Mouse (Mus musculus): Measurements from ENCODE around the gene Erbb2. TPM values are rescaled to one million over a fixed set of nuclear protein-coding genes. Genes with fewer than 3 reads are reported as not detected.
"Not testable (repeated sequence)": the region's sequence is repeated elsewhere in the genome, so short reads cannot be mapped to it uniquely, and the experiment has no call there.

Gene Erbb2
- polyA plus RNA-seq, 1 experiment from 2014 or later = 40.6 TPM

DNA sequence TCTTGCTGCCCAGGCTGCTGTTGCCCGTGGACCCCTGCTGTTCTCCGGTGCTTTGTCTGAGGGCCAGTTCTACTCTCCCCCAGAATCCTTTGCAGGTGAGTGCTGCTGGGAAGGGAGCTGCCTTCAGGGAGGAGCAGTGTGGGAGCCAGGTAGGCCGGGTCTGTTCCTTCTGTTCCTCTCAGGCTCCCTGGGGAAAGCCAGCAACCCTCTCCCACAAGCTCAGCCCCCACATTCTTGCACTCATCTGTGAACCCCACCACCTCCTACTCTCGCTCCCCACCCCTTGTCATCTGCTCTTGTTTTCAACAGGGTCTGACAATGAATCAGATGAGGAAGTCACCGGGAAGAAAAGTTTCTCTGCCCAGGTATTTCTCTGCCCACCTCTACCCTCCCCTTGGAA lies 35.5 kb upstream of the Erbb2 start:
- no peak overlapping the region for H3K9ac ChIP-seq
- H3K9me3 ChIP-seq = no peaks in the 10 kb centered on the region
- no peak overlapping the region for H3K4me2 ChIP-seq
- H3K36me3 ChIP-seq = peaks cover 43% of the 10 kb centered on the region; the same call in 1 of the 2 replicates
- no peak overlapping the region for H3K4me3 ChIP-seq (replicated peaks)
- no peak overlapping the region for H3K27ac ChIP-seq
- no peaks in the 10 kb centered on the region for H3K27me3 ChIP-seq (replicated peaks)
- no peak for ATAC-seq (ENCODE audit: insufficient read depth, low FRiP score, low read depth)
- WGBS = 73% methylated on average over 5 of the region's 5 CpGs
- H3K4me1 ChIP-seq = 0 out of 2 replicates have a peak, but pooled peaks cover 6% of the 10 kb centered on the region

DNA sequence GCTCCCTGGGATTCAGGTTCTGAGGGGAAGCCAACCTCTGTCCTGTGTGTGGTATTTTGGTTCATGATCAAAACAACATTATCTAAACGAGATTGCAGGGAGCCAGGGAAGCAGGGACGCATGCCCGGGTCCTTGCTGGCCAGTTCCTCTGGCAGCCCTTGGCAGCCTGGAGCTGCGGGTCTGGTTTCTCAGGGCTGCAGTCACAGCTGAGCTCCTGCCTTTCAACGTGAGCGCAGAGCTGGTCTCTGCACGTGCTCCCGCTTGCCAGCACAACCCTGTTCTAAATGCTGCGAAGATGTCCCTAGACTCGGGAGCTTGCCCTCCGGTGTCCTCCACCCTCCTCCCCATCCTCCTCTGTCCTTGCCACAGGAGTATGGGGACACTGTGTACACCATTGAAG lies 34.5 kb upstream of the Erbb2 start:
- H3K36me3 ChIP-seq = peaks cover 43% of the 10 kb centered on the region; the same call in 1 of the 2 replicates
- H3K9ac ChIP-seq = no peak overlapping the region
- no peaks in the 10 kb centered on the region for H3K9me3 ChIP-seq
- no peak overlapping the region for H3K4me3 ChIP-seq (replicated peaks)
- H3K4me2 ChIP-seq = no peak overlapping the region
- ATAC-seq (ENCODE audit: insufficient read depth, low FRiP score, low read depth) = no peak
- H3K27ac ChIP-seq = no peak overlapping the region
- no peaks in the 10 kb centered on the region for H3K27me3 ChIP-seq (replicated peaks)
- 85% methylated on average over 11 of the region's 11 CpGs for WGBS
- no peaks in the 10 kb centered on the region for H3K4me1 ChIP-seq

DNA sequence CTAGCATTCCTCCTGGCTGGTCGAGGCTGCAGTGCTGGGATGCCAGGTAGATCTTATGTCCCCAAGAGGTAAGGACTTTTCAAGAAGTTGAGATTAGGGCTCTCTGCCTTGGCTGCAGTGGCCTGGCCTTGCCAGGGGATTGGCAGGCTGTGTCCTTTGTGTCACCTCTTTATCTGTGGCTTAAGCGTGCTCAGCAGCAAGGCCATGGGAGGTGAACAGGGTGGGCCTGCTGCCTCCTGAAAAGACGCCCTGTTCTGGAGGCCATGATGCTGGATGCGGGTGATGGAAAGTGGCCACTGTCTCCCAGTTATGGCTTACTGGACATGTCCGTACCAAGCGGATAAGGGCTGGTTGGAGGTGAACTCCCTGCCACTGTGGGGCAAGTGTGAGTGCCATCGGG lies 32.9 kb upstream of the Erbb2 start:
- no peak overlapping the region for H3K9ac ChIP-seq
- H3K36me3 ChIP-seq = peaks cover 38% of the 10 kb centered on the region; the same call in 1 of the 2 replicates
- no peak overlapping the region for H3K27ac ChIP-seq
- H3K4me1 ChIP-seq = no peaks in the 10 kb centered on the region
- no peaks in the 10 kb centered on the region for H3K9me3 ChIP-seq
- no peak for ATAC-seq (ENCODE audit: insufficient read depth, low FRiP score, low read depth)
- 84% methylated on average over 7 of the region's 7 CpGs for WGBS
- H3K4me3 ChIP-seq (replicated peaks) = no peak overlapping the region
- H3K27me3 ChIP-seq (replicated peaks) = 0 out of 2 replicates have a peak, but pooled peaks cover 3% of the 10 kb centered on the region
- no peak overlapping the region for H3K4me2 ChIP-seq

DNA sequence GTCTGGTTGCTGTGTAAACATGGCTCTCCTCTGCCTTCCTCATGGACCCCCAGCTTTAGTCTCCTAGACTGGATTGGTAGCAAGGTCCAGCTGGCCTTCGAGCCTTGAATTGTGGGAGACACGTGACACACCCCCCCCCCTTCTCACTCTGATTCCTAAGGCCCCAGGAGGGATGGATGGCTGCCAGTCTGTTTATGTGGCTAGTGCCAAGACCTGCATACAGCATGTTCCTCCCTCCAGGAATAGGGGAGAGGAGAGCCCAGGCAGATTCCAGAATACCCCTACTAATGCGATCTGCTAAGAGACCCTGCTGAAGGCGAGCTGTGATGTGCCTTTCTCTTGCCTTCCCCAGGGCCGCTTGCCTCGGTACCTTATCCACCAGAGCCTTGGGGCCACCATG lies 32.2 kb upstream of the Erbb2 start:
- H3K27ac ChIP-seq = no peak overlapping the region
- H3K4me2 ChIP-seq = no peak overlapping the region
- H3K9me3 ChIP-seq = no peaks in the 10 kb centered on the region
- WGBS = 86% methylated on average over 6 of the region's 6 CpGs
- no peak for ATAC-seq (ENCODE audit: insufficient read depth, low FRiP score, low read depth)
- no peaks in the 10 kb centered on the region for H3K4me1 ChIP-seq
- H3K27me3 ChIP-seq (replicated peaks) = peaks cover 10% of the 10 kb centered on the region; the same call in 1 of the 2 replicates
- H3K36me3 ChIP-seq = peaks cover 30% of the 10 kb centered on the region; the same call in 1 of the 2 replicates
- no peak overlapping the region for H3K4me3 ChIP-seq (replicated peaks)
- H3K9ac ChIP-seq = no peak overlapping the region

DNA sequence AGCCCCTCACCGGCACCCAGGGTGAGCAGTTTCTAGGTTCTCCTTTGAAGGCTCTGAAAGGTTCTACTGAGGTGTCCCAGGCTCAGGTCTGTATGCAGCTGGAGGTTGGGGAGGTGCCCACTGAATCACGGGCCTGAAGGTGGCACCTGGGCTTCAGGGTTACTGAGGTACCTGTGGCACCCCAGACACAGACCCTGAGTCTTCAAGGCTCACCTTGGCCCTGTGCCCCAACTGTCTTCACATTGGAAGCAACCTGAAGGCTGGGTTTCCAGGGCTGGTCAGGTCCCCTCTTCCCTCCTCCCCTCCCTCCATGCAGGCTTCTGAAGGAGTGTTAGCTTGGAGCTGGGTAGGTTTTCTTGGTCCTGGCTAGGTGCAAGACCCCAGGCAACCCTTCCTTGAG lies 30.6 kb upstream of the Erbb2 start:
- Histone ChIP-seq H3K9ac (no peak overlapping the region), H3K4me2 (no peak overlapping the region), H3K27me3 (replicated peaks) (peaks cover 23% of the 10 kb centered on the region), H3K4me3 (replicated peaks) (no peak overlapping the region), H3K36me3 (peaks cover 19% of the 10 kb centered on the region; the same call in 1 of the 2 replicates), H3K27ac (no peak overlapping the region), H3K9me3 (no peaks in the 10 kb centered on the region), H3K4me1 (no peaks in the 10 kb centered on the region)
- WGBS = 88% methylated on average over 2 of the region's 2 CpGs
- ATAC-seq (ENCODE audit: insufficient read depth, low FRiP score, low read depth) = no peak

DNA sequence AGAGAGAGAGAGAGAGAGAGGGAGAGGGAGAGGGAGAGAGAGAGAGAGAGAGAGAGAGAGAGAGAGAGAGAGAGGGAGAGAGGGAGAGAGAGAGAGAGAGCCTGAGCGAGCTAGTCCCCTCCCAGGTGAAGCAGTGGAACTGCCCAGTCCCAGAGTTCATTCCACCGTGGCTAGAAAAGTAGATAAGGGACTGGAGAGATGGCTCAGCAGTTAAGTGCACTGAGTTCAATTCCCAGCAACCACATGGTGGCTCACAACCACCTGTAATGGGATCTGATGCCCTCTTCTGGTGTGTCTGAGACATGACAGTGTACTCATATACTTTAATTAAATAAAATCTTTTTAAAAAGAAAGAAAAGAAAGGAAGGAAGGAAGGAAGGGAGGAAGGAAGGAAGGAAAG lies 29.9 kb upstream of the Erbb2 start:
- H3K4me2 ChIP-seq; ATAC-seq (ENCODE audit: insufficient read depth, low FRiP score, low read depth); H3K27ac ChIP-seq; H3K4me1 ChIP-seq; H3K9me3 ChIP-seq; H3K9ac ChIP-seq; H3K4me3 ChIP-seq (replicated peaks): not testable (repeated sequence)
- peaks cover 29% of the 10 kb centered on the region for H3K27me3 ChIP-seq (replicated peaks)
- peaks cover 12% of the 10 kb centered on the region; the same call in 1 of the 2 replicates for H3K36me3 ChIP-seq
- 26% methylated on average over 2 of the region's 2 CpGs for WGBS

DNA sequence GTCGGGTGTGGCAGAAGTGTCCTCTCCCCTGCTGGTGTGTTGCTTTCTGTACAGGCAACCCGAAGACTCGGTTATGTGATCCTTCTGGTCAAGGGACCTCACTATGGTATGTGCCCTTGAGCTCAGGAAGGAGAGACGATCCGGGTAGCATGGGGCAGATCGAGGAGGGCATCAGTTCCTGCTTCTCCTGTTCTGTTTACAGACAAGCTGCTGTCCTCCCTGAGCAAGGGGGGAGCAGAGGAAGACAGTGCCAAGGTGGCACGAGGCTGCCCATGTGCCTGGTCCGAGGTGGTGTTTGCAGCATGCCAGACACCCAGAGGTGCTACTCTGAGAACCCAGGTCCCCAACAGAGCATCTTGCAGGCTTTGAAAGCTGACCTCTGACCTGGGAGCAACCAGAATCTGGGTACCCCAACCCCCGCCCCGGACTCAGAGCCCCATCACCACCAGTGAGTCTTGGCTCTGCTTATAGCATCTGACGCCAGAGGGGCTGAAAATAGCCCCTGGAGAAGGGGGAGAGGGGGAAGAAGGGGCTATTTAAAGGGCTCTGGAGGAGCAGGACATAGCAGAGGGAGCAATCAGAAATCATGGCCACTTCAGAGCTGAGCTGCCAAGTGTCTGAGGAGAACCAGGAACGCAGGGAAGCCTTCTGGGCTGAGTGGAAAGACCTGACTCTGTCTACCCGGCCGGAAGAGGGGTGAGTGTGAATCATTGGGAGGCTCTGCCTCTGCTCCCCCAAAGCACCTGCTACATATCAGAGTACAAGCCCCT lies 28.8 kb upstream of the Erbb2 start, which contains the start of gene Tcap:
TSS of gene Tcap (plus strand) at position 551 of the 770 bp plus-strand sequence.
- H3K27ac ChIP-seq = no peak within 1 kb of the TSS
- no peak within 1 kb of the TSS for H3K9ac ChIP-seq
- WGBS = 60% methylated on average over 14 of the region's 14 CpGs
- no peaks in the 10 kb centered on the region for H3K9me3 ChIP-seq
- H3K4me1 ChIP-seq = no peaks in the 10 kb centered on the region
- no peak within 1 kb of the TSS for H3K4me2 ChIP-seq
- no peak for ATAC-seq (ENCODE audit: insufficient read depth, low FRiP score, low read depth)
- H3K4me3 ChIP-seq (replicated peaks) = no peak within 1 kb of the TSS
- peaks cover 8% of the 10 kb centered on the region; the same call in 1 of the 2 replicates for H3K36me3 ChIP-seq
- H3K27me3 ChIP-seq (replicated peaks) = peaks cover 39% of the 10 kb centered on the region

DNA sequence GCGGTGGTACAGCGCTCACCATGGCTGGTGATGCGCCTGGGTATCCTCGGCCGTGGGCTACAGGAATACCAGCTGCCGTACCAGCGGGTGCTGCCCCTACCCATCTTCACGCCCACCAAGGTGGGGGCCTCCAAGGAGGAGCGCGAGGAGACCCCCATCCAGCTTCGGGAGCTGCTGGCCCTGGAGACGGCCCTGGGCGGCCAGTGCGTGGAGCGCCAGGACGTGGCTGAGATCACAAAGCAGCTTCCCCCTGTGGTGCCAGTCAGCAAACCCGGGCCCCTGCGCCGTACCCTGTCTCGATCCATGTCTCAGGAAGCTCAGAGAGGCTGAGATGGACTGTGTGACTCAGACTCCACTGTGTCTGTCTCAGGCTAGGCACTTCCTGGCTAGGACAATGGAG lies 28.1 kb upstream of the Erbb2 start:
- no peak overlapping the region for H3K27ac ChIP-seq
- 74% methylated on average over 20 of the region's 20 CpGs for WGBS
- no peak overlapping the region for H3K9ac ChIP-seq
- peaks cover 39% of the 10 kb centered on the region for H3K27me3 ChIP-seq (replicated peaks)
- H3K9me3 ChIP-seq = no peaks in the 10 kb centered on the region
- peaks cover 6% of the 10 kb centered on the region; the same call in 1 of the 2 replicates for H3K36me3 ChIP-seq
- no peak for ATAC-seq (ENCODE audit: insufficient read depth, low FRiP score, low read depth)
- 0 out of 2 replicates have a peak, but pooled peaks cover under 1% of the 10 kb centered on the region for H3K4me1 ChIP-seq
- H3K4me3 ChIP-seq (replicated peaks) = no peak overlapping the region
- no peak overlapping the region for H3K4me2 ChIP-seq

DNA sequence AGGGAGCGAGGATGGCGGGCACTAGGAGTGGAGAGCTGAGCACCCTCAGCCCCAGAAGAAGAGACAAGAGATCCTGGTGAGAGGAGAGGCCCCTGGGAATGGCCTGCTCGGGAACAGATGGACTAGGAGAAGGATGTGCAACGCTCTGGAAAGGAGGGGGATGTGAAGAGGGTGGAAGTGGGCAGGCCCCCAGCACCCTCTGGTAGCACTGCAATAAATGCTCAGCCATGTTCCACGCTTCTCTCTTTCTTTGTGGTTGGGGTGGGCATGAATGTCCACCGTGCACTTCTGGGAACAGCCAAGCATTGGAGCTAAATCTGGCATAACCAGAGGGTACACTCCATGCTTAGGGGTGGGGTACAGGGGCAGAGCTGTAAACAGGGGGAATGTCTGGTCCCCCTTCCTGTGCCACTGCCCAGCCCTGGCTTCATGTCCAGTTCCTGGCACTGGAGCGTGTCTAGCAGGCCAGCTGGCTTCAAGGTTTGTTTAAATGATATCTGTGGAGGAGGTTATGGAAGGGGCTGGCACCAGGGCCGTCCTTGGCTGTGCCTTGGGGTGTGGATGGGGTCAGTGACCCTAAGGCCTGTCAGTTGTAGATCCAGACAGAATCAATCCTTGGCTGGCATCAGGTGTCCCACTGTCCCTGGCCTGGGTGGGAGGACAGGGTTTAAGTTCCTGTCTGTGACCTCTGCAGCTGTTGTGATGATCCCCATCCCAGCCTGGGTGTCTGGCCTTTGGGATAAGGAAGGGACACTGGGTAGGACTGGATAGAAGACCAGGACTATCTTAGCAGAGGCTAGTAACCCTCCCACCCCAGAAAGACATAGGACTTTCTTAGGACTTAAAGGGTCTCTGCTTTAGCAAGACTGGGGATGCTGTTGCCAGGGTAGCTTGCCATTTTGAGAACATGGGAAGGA lies 27.3 kb upstream of the Erbb2 start:
- WGBS = 71% methylated on average over 8 of the region's 8 CpGs
- H3K4me3 ChIP-seq (replicated peaks) = no peak overlapping the region
- no peak overlapping the region for H3K9ac ChIP-seq
- no peaks in the 10 kb centered on the region for H3K9me3 ChIP-seq
- no peak for ATAC-seq (ENCODE audit: insufficient read depth, low FRiP score, low read depth)
- peaks cover 39% of the 10 kb centered on the region for H3K27me3 ChIP-seq (replicated peaks)
- H3K4me2 ChIP-seq = no peak overlapping the region
- 0 out of 2 replicates have a peak, but pooled peaks cover 3% of the 10 kb centered on the region for H3K36me3 ChIP-seq
- no peak overlapping the region for H3K27ac ChIP-seq
- H3K4me1 ChIP-seq = 0 out of 2 replicates have a peak, but pooled peaks cover 5% of the 10 kb centered on the region

DNA sequence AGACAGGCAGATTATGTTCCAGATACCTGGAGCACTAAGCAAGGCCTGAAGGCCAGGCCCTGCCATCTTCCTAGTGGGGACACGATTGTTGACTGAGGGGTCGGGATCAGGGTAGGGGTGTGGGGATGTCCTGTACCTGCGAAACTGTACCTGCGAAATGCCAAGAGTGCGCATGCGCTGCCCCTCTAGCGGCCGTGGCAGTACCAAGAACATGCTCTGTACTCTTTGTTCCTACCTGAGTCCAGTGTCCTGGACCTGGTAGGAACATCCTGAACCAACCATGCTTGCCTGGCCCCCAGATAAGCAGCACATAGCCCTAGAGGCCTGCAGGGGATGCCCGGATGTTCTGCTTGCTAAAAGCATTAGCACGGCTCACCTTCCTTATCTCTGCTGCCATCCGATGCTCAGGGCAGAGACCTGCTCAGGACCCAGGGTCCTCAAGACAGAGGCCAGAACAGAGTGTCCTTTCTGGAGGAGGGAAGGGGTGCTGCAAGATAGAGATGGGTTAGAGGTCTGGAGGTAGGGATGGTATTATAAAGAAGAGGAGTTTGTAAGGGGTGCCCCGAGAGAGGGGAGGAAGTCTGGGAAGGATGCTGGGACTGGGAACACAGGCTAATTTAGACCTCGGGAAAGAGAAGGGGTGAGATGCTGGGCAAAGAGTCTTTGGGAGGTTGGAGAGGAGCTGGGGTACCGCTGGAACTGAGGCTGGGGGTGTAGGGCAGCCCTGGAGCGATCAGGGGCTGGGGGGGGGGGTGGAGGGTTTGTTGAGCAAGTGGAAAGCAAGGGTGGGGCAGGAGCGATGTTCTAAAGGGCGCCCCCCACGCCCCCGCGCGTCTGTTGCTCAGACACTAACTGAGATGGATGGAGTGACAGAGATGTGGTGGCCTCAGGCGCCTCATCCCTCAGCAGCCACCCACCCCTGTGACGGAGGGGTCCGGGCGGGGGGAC lies 26.4 kb upstream of the Erbb2 start, which contains the start of gene Pnmt:
TSS of gene Pnmt (plus strand) at position 813 of the 948 bp plus-strand sequence.
- ATAC-seq (ENCODE audit: insufficient read depth, low FRiP score, low read depth) = no peak
- Histone ChIP-seq H3K27me3 (replicated peaks) (peaks cover 39% of the 10 kb centered on the region), H3K4me1 (0 out of 2 replicates have a peak, but pooled peaks cover 5% of the 10 kb centered on the region), H3K9ac (no peak within 1 kb of the TSS), H3K9me3 (no peaks in the 10 kb centered on the region), H3K36me3 (no peaks in the 10 kb centered on the region), H3K4me2 (no peak within 1 kb of the TSS), H3K4me3 (replicated peaks) (no peak within 1 kb of the TSS), H3K27ac (no peak within 1 kb of the TSS)
- 46% methylated on average over 25 of the region's 25 CpGs for WGBS

DNA sequence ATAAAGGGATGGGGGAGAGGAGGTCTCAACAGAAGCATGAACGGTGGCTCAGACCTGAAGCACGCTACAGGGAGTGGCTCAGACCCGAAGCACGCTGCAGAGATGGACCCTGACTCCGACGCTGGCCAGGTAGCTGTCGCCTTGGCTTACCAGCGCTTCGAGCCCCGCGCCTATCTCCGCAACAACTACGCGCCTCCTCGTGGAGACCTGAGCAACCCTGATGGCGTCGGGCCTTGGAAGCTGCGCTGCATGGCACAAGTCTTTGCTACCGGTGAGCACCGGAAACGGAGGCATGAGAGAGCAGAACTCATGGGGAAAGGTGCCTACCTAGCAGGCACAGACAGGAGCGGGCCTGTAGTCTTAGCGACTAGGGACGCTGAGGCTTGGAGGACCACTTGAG lies 25.7 kb upstream of the Erbb2 start:
- no peak overlapping the region for H3K27ac ChIP-seq
- 0 out of 2 replicates have a peak, but pooled peaks cover 5% of the 10 kb centered on the region for H3K4me1 ChIP-seq
- no peaks in the 10 kb centered on the region for H3K36me3 ChIP-seq
- no peaks in the 10 kb centered on the region for H3K9me3 ChIP-seq
- peaks cover 39% of the 10 kb centered on the region for H3K27me3 ChIP-seq (replicated peaks)
- no peak overlapping the region for H3K4me3 ChIP-seq (replicated peaks)
- no peak overlapping the region for H3K9ac ChIP-seq
- no peak overlapping the region for H3K4me2 ChIP-seq
- ATAC-seq (ENCODE audit: insufficient read depth, low FRiP score, low read depth) = no peak
- 9% methylated on average over 24 of the region's 24 CpGs for WGBS

All from stomach, embryonic 15.5 days (tissue).